Mouse (Mus musculus) heart, embryonic 14.5 days (tissue): ENCODE measurements around the gene Lamp2. TPM values are rescaled to one million over a fixed set of nuclear protein-coding genes. Genes with fewer than 3 reads are reported as not detected.
"Not testable (repeated sequence)": the region's sequence is repeated elsewhere in the genome, so short reads cannot be mapped to it uniquely, and the experiment has no call there.

Experiments used
- ATAC-seq: fragments of 200-750 bp; cut with Nextera tagmentation; 2 replicates; pipeline ENCODE4 v1.8.0; 2017; ENCODE audit warnings: low read depth, moderate TSS enrichment; ENCODE audit not compliant: insufficient number of reproducible peaks, insufficient read depth, low FRiP score
- H3K27ac ChIP-seq, 2 experiments: fragments of 200-500 bp in 1 of 2; fragments of 300-500 bp in 1 of 2; sonication (generic) in 1 of 2; replicated peaks in 1 of 2; 2 replicates each; pipeline ENCODE4 v1.5.1; 2012 to 2014; ENCODE audit warnings: low read depth in 2 of 2, low read length in 2 of 2, control low read depth in 1 of 2, mild to moderate bottlenecking in 1 of 2, mixed read lengths in 1 of 2; ENCODE audit not compliant: control insufficient read depth in 1 of 2, insufficient read depth in 1 of 2
- H3K27me3 ChIP-seq: fragments of 300-500 bp; sonication (generic); 2 replicates; pipeline ENCODE4 v1.6.1; 2014; ENCODE audit warnings: mild to moderate bottlenecking, low read length, control low read depth; ENCODE audit not compliant: control insufficient read depth, insufficient read depth
- H3K36me3 ChIP-seq: fragments of 300-500 bp; sonication (generic); 2 replicates; pipeline ENCODE4 v1.6.1; 2014; ENCODE audit warnings: mild to moderate bottlenecking, control low read depth, low read length, mixed read lengths; ENCODE audit not compliant: control insufficient read depth, insufficient read depth
- H3K4me1 ChIP-seq, 2 experiments: fragments of 200-500 bp in 1 of 2; fragments of 300-500 bp in 1 of 2; sonication (generic) in 1 of 2; 2 replicates each; pipeline ENCODE4 v1.6.1; 2012 to 2014; ENCODE audit warnings: low read length in 2 of 2, control low read depth in 1 of 2, mixed read lengths in 1 of 2; ENCODE audit not compliant: control insufficient read depth in 2 of 2, insufficient read depth in 2 of 2
- H3K4me2 ChIP-seq: fragments of 300-500 bp; sonication (generic); 2 replicates; pipeline ENCODE4 v1.6.1; 2014; ENCODE audit warnings: mild to moderate bottlenecking, low read length
- H3K4me3 ChIP-seq, 2 experiments: fragments of 200-500 bp in 1 of 2; fragments of 300-500 bp in 1 of 2; sonication (generic) in 1 of 2; 2 replicates each; pipeline ENCODE4 v1.5.1; 2012 to 2014; ENCODE audit warnings: low read length in 2 of 2, mild to moderate bottlenecking in 2 of 2, control low read depth in 1 of 2, low read depth in 1 of 2, moderate library complexity in 1 of 2; ENCODE audit not compliant: control insufficient read depth in 1 of 2, insufficient read depth in 1 of 2
- H3K9ac ChIP-seq: fragments of 300-500 bp; sonication (generic); 2 replicates; pipeline ENCODE4 v1.6.1; 2014; ENCODE audit warnings: mild to moderate bottlenecking, low read length
- H3K9me3 ChIP-seq: fragments of 300-500 bp; sonication (generic); 2 replicates; pipeline ENCODE4 v1.6.1; 2016; ENCODE audit warnings: low read length, control low read depth; ENCODE audit not compliant: control insufficient read depth
- WGBS: fragments of 180-500 bp; shearing (Covaris S2); extraction: QIAGEN DNeasy Blood & Tissue Kit; methylation state at CpG from one replicate; pipeline ENCODE4 v1.1.7; 2014; 5-methylcytosine and 5-hydroxymethylcytosine counted together
- polyA plus RNA-seq: library from polyadenylated mRNA; unstranded; fragments of >200 nt; fragmentation: Nextera tagmentation; extraction: Ambion mirVana; gene quantifications from 2 replicates; pipeline ENCODE4 v1.2.1, GENCODE M21; 2014

Lamp2 gene
- polyA plus RNA-seq: 181 and 187 TPM in 2 replicates

GRCm38 (mm10) chrX:38455890-38456634 is at the start of gene Lamp2:
Lamp2 (minus strand) TSS chrX:38456454.
- Histone ChIP-seq H3K4me1 (peaks cover 0 to 2% of the 10 kb centered on the region in 2 experiments; a peak in 1 of 4 replicates), H3K4me2 (peak within 1 kb of the TSS; percentile 65), H3K27ac (peak within 1 kb of the TSS; percentile 90 to 95), H3K27me3 (no peaks in the 10 kb centered on the region), H3K4me3 (peak within 1 kb of the TSS; percentile 61 to 94), H3K9me3 (no peaks in the 10 kb centered on the region), H3K9ac (peak within 1 kb of the TSS; percentile 80), H3K36me3 (peaks cover 16% of the 10 kb centered on the region)
- ATAC-seq: peak; percentile 93
- WGBS: 14% methylated on average over 47 of the region's 47 CpGs

GRCm38 (mm10) chrX:38504846-38505245 is 48.6 kb upstream of the Lamp2 start:
- WGBS: 81% methylated on average over 14 of the region's 14 CpGs
- H3K9ac ChIP-seq: no peak overlapping the region
- H3K36me3 ChIP-seq: no peaks in the 10 kb centered on the region
- ATAC-seq: no peak
- no peak overlapping the region for H3K4me3 ChIP-seq
- no peaks in the 10 kb centered on the region for H3K4me1 ChIP-seq
- no peaks in the 10 kb centered on the region for H3K27me3 ChIP-seq
- no peak overlapping the region for H3K27ac ChIP-seq
- no peaks in the 10 kb centered on the region for H3K9me3 ChIP-seq
- no peak overlapping the region for H3K4me2 ChIP-seq

- not testable (repeated sequence) for H3K9ac ChIP-seq, H3K27me3 ChIP-seq, H3K27ac ChIP-seq, ATAC-seq, H3K4me3 ChIP-seq, H3K4me2 ChIP-seq, H3K4me1 ChIP-seq, H3K36me3 ChIP-seq, H3K9me3 ChIP-seq
- WGBS: 70% methylated on average over 5 of the region's 5 CpGs
Observed at GRCm38 (mm10) chrX:38502182-38502581, 45.9 kb upstream of the Lamp2 start.

- H3K9ac ChIP-seq, H3K4me1 ChIP-seq, H3K27me3 ChIP-seq, ATAC-seq, H3K36me3 ChIP-seq, H3K4me3 ChIP-seq, H3K27ac ChIP-seq, H3K9me3 ChIP-seq: not testable (repeated sequence)
- H3K4me2 ChIP-seq: peak overlapping the region; percentile 16; the same call in 1 of the 2 replicates
- 34% methylated on average over 19 of the region's 20 CpGs for WGBS
Observed at GRCm38 (mm10) chrX:38485464-38485863, 29.2 kb upstream of the Lamp2 start.

GRCm38 (mm10) chrX:38478583-38478982 is 22.3 kb upstream of the Lamp2 start:
- Histone ChIP-seq H3K27ac (no peak overlapping the region), H3K27me3 (no peaks in the 10 kb centered on the region), H3K9ac (no peak overlapping the region), H3K36me3 (no peaks in the 10 kb centered on the region), H3K4me2 (no peak overlapping the region), H3K4me3 (no peak overlapping the region), H3K9me3 (no peaks in the 10 kb centered on the region), H3K4me1 (no peaks in the 10 kb centered on the region)
- whole genome bisulfite sequencing: 54% methylated on average over 1 of the region's 1 CpGs
- ATAC-seq: no peak

GRCm38 (mm10) chrX:38473537-38474299 is 17.5 kb upstream of the Lamp2 start:
- no peaks in the 10 kb centered on the region for H3K36me3 ChIP-seq
- H3K27ac ChIP-seq: peak overlapping the region; percentile 91 to 97
- no peaks in the 10 kb centered on the region for H3K4me1 ChIP-seq
- peak overlapping the region; percentile 48 to 71 for H3K4me3 ChIP-seq
- H3K27me3 ChIP-seq: no peaks in the 10 kb centered on the region
- H3K9me3 ChIP-seq: no peaks in the 10 kb centered on the region
- peak overlapping the region; percentile 68 for H3K9ac ChIP-seq
- H3K4me2 ChIP-seq: peak overlapping the region; percentile 60
- 15% methylated on average over 32 of the region's 32 CpGs for WGBS
- peak; percentile 98 for ATAC-seq

GRCm38 (mm10) chrX:38473164-38473536 is 16.9 kb upstream of the Lamp2 start:
- Histone ChIP-seq H3K4me1 (no peaks in the 10 kb centered on the region), H3K9me3 (no peaks in the 10 kb centered on the region), H3K27me3 (no peaks in the 10 kb centered on the region), H3K4me2 (peak overlapping the region; percentile 60), H3K4me3 (peak overlapping the region; percentile 48 to 71), H3K36me3 (no peaks in the 10 kb centered on the region), H3K9ac (peak overlapping the region; percentile 68), H3K27ac (peak overlapping the region; percentile 91 to 97)
- ATAC-seq: peak; percentile 39; the same call in 1 of the 2 replicates
- 11% methylated on average over 10 of the region's 10 CpGs for WGBS
